14 mouse cellular contexts compared by ENCODE assay signal in the genomic region with DNA sequence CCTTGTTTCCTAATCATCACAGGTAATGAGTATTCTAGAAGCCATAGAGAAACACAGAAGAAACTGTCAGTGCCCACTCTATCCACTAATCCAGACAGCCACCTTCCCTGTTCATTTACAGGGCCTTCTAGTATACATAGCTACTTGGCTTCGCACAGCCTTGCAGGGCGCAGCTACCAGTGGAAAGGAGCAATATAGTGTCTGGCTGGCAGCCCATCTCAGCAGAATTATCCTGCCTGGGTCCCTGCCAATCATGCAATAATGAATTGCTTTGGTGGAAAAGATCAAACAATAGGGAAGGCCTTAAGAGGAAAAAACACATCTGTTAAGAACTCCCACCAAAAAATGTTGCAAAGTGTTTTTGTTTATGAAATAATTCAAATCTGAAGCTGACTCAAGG.
DNase-seq lines count a peak whose midpoint lies in the region; ATAC-seq and TF ChIP-seq lines count a peak whose summit lies in the region.
"Had no signal": no experiment of that assay in that cellular context is flagged by ENCODE, and none has a peak within 500 bp of the region (broad histone marks: within the 10 kb centered on the region; RNA-seq: fewer than 3 reads in every experiment).

No protein-coding gene starts in this region.

- TF ChIP-seq CTCF in kidney, adult 2 months (conservative IDR thresholded peaks at IDR 0.05; ENCODE audit: insufficient read depth, insufficient read length, low read depth, low read length) = no peak

- H3K4me3 ChIP-seq in kidney, adult 2 months (ENCODE audit: insufficient read depth, low read depth, low read length) = no peak overlapping the region
- H3K4me3 ChIP-seq in embryonic facial prominence, embryonic 14.5 days (ENCODE audit: low read depth, low read length) = no peak overlapping the region
- H3K4me3 ChIP-seq: heart, adult 2 months; limb, embryonic 10.5 days; neural tube, embryonic 13.5 days had no signal

- H3K36me3 ChIP-seq in kidney, adult 2 months (ENCODE audit: control insufficient read depth, insufficient read depth, low read length) = no peaks in the 10 kb centered on the region
- no peaks in the 10 kb centered on the region for H3K36me3 ChIP-seq in embryonic facial prominence, embryonic 14.5 days (ENCODE audit: control insufficient read depth, insufficient read depth, low read length)
- H3K36me3 ChIP-seq: limb, embryonic 10.5 days; neural tube, embryonic 13.5 days had no signal

- no peaks in the 10 kb centered on the region for H3K9me3 ChIP-seq in embryonic facial prominence, embryonic 14.5 days (ENCODE audit: control insufficient read depth, low read length)
- H3K9me3 ChIP-seq: limb, embryonic 10.5 days; neural tube, embryonic 13.5 days had no signal

- H3K9ac ChIP-seq in embryonic facial prominence, embryonic 14.5 days (ENCODE audit: low read depth, low read length) = no peak overlapping the region
- H3K9ac ChIP-seq: liver, embryonic 14.5 days; neural tube, embryonic 13.5 days had no signal

- H3K27ac ChIP-seq in kidney, adult 2 months (ENCODE audit: insufficient read depth, low read depth, low read length) = no peak overlapping the region
- no peak overlapping the region for H3K27ac ChIP-seq in embryonic facial prominence, embryonic 14.5 days (replicated peaks; ENCODE audit: low read depth, low read length)
- H3K27ac ChIP-seq: heart, adult 2 months; limb, embryonic 10.5 days; liver, embryonic 14.5 days; neural tube, embryonic 13.5 days had no signal

- DNase-seq in cerebellum, postnatal 14 days = peak; percentile 35 to 45
- DNase-seq in cerebellum, adult 11 months = no peak
- DNase-seq in kidney, postnatal 14 days = peak; percentile 13
- no peak for DNase-seq in kidney, adult 2 months
- peak; percentile 60 for DNase-seq in embryonic facial prominence, embryonic 14.5 days (ENCODE audit: low spot score)
- peak; percentile 25 for DNase-seq in lung, postnatal 14 days
- DNase-seq in frontal cortex, adult 2 months (ENCODE audit: extremely low spot score in 1 of 2, low spot score in 1 of 2) = no peak
- DNase-seq in adrenal gland, adult 2 months = no peak
- DNase-seq: heart, adult 2 months; kidney, adult 18-20 months; right cerebral cortex, adult 18-20 months had no signal

- no peak overlapping the region for H3K4me2 ChIP-seq in embryonic facial prominence, embryonic 14.5 days (ENCODE audit: low read depth, low read length)
- H3K4me2 ChIP-seq: neural tube, embryonic 13.5 days had no signal

- no peak for ATAC-seq in embryonic facial prominence, embryonic 14.5 days (ENCODE audit: low read depth)

- H3K27me3 ChIP-seq in kidney, adult 2 months (replicated peaks; ENCODE audit: control insufficient read depth, insufficient read depth, low read length) = no peaks in the 10 kb centered on the region
- H3K27me3 ChIP-seq in embryonic facial prominence, embryonic 14.5 days (replicated peaks; ENCODE audit: control insufficient read depth, insufficient read depth, low read length) = no peaks in the 10 kb centered on the region
- H3K27me3 ChIP-seq: neural tube, embryonic 13.5 days had no signal

- H3K4me1 ChIP-seq in kidney, adult 2 months (ENCODE audit: control insufficient read depth, insufficient read depth, low read length) = no peaks in the 10 kb centered on the region
- H3K4me1 ChIP-seq in embryonic facial prominence, embryonic 14.5 days (ENCODE audit: control insufficient read depth, insufficient read depth, low read length) = peaks cover 3% of the 10 kb centered on the region; the same call in 1 of the 2 replicates
- H3K4me1 ChIP-seq: limb, embryonic 10.5 days had no signal

- 68% methylated on average over 2 of the region's 2 CpGs for WGBS in kidney, adult 2 months
- WGBS in embryonic facial prominence, embryonic 14.5 days = 52% methylated on average over 2 of the region's 2 CpGs

- no peak for TF ChIP-seq POLR2A in kidney, adult 2 months (IDR thresholded peaks at IDR 0.05; ENCODE audit: low read depth, low read length)

Comparison
In these comparisons a context has a peak if more than half of its experiments do, and no peak if none do; other contexts are left out.
1. DNase-seq: peak in cerebellum, postnatal 14 days (2 of 2), kidney, postnatal 14 days (single experiment), embryonic facial prominence, embryonic 14.5 days (single experiment) and lung, postnatal 14 days (single experiment); none in cerebellum, adult 11 months (single experiment), kidney, adult 2 months (single experiment), frontal cortex, adult 2 months (0 of 2) and adrenal gland, adult 2 months (single experiment).